Mouse (Mus musculus) naive thymus-derived CD4-positive, alpha-beta T cell, adult 2 months (primary cell): ENCODE measurements around the gene Cnnm1.

Source experiments
- DNase-seq: peaks from one replicate; pipeline ENCODE4 v3.0.0-alpha.2; 2011; ENCODE audit warnings: low read depth

The Cnnm1 gene

GRCm38 (mm10) chr19:43511621-43512620 lies 71.7 kb downstream of the Cnnm1 start:
- DNase-seq = no peak

- DNase-seq = no peak
Observed at GRCm38 (mm10) chr19:43513874-43514273, 73.6 kb downstream of the Cnnm1 start.

DNA sequence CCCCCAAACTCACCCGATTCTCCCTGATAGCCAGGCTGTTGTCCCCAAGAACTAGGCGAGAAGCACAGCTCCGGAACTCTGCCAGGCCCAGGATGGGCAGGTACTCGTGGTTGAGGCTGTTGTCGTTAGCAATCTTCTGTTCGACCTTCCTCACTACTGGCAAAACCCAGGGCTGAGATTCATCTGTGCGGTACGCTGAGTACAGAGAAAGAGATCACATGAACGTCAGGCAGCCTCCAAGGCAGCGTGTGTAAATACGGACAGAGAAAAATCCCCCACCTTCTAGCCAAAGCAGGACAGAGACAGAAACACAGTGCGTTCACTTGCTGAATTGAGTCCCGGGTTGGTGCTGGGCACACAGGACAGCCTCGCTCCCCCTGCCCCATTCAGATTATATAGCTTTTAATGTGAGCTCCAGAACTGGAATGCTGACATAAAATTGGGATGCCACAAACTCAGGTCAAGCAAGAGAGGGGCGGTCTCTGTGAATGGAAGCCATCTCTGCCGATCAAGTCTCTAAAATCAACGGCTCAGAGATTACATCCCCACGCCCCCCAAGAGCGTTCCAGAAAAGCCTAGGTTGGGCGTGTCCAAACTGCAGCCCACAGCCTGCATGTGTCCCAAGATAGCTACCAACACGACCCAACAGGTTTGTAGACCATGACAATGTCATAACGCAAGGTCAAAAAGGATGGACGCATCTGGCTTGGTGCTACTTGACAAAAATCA lies 75.6 kb downstream of the Cnnm1 start:
- DNase-seq = no peak

DNA sequence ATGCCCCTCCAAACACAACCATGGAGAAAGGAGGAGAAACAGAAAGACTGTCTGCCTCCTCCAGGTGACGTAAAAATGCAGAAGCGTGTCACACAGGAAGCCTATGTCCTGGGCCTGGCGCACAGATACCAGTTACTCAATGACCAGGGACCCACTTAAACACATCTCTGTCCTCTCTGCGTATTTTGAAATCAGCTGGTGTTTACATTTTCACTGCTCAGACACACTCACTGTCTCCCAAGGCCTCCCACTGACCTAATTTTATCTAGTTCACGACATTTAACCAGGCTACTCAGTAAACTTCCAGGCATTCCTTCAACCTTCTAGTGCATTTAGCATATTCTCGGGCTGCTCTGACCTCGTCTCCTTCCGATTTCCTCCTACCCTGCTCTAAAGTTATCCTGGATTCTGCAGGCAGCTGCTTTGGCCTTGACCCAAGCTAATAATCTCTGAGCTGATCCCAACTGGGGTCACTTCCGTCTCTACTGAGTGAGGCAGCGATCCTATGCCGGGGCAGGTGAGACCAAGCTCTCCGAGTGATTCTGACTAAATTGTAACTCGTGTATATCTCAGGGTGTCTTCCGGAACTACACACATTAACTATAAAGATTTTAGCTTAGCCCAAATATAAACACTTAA lies 76.3 kb downstream of the Cnnm1 start:
- no peak for DNase-seq

DNA sequence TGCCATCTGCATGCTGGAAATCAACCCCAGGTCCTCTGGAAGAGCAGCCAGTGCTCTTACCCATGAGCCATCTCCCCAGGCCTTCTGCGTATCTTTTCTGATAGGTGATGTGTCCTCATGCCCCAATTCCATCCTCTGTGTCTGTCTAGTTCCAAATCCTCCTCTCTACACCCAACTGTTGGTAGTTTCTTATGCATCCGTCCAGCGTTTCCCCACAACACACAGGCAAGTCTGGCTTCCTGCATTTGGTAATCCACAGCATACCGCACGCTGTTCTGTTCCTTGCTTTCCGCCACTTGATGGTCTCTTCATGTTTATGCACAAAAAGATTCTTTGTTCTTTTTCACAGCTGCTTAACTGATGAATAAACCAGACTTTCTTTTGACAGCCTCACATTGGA lies 77.1 kb downstream of the Cnnm1 start:
- DNase-seq = no peak

GRCm38 (mm10) chr19:43517808-43518207 lies 77.6 kb downstream of the Cnnm1 start:
- DNase-seq = no peak

DNA sequence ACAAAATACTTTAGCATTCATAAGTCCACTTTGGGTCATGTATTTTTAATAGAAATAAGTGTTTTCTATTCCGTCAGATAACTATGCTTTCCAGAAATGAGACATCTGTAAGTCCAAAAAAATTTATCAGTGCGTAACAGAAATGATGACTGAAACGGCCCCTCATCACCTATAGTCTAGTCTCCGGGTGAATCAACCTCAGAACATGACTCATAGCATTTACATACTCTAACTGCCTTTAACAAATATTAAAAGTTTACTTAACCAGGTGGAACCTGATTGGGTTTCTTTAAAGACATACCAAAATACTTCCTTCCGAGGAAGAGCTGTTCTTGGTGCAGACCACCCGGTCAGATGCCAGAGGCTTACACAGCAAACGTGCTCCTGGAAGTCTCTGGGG lies 78.0 kb downstream of the Cnnm1 start:
- DNase-seq = no peak

DNA sequence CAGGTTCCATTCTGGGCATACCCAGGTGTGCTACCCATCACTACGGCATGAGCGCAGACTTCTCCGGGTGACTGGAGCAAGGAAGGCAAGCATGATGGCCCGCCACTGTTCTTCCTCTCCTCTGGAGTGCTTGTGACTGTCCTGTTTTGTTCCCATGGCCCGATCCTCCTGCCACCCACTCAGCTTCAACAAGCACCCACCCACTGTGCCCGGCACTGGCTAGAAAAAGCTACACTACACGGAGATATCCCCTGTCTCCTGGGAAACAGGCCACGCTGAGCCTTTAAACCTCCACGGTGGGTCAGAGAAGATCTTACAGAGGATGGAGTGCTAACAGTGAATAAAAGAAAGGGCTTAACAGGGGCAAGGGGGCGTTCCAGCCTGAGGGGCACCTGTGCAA lies 79.0 kb downstream of the Cnnm1 start:
- DNase-seq = no peak

DNA sequence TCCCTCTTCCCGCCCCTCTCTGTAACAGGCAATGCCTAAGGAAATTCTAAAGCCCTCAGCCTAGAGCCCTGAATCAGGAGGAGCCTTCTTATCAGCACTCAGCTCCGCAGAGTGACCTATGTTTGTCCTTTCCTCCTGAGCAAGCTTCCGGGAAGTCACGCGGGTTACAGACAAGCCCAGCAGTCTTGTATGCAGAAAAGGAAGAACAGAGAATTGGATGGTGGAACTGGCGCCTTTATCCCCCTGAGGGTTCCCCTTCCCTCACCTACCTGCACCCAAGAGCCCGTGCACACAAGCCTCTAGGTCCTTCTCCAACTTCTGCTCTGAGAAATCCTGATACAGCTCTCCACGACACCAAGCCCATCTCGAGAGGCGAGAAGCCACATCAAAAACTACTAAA lies 80.2 kb downstream of the Cnnm1 start:
- DNase-seq = peak; percentile 58

DNA sequence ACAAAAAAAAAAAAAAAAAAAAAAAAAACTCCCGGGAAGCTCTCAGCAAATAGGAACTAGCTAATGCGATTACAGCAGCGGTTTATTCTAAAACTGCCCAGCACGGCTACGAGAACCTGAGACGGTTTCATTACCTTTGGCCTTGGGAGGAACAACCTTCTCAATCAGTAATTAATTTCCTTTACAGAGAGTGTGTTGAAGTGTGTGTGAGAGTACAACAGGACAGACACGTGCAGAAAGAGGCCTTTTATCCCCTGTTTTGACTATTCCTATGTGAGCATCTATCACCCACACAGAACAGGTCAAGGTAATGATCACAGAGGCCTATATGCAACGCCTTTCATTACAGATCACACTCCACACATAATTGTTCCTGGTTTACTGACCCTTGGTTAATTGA lies 81.1 kb downstream of the Cnnm1 start:
- DNase-seq = no peak

DNA sequence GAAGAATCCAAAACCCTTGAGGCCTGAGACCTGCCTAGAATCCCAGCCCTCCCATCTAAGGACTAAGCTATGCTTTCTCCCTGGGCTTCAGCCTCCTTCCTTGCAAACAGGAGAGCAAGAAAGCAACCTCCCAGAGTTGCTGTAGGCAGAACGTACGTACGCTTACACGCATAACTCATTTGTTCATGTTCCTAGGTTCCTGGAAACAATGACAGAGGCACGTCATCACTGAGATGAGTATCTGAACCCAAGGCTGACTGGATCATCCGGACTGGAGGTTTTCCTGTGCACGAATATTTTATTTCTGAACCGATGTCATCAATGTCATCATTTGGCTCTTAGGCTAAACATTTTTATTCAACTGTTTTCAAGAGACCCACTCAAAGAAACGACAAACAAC lies 81.8 kb downstream of the Cnnm1 start:
- peak; percentile 33 for DNase-seq

DNA sequence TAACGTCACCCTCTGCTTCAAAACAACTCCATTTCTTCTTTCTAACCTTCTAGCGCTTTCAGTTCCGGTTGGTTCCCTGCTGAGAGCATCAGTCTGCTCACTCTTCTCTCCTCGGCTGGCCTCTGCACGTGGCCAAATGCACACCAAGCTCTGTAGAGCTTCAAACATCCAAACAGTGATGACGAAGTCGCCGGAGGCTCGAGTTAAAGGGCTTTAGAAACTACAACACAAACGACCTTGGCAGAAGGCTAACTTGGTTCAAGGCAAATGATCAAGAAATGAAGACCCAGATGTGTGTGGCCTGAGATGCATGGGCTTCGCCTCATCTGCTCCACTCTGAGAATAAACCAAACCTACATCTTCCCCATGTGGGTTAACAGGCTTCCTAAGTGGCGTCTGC lies 83.3 kb downstream of the Cnnm1 start:
- peak; percentile 88 for DNase-seq

GRCm38 (mm10) chr19:43524187-43525103 lies 84.2 kb downstream of the Cnnm1 start, which contains the start of gene Got1:
Gene Got1, minus strand, starts transcription at chr19:43524605.
- DNase-seq = peak; percentile 97

- DNase-seq = no peak
Observed at GRCm38 (mm10) chr19:43525104-43525482, 84.9 kb downstream of the Cnnm1 start.

DNA sequence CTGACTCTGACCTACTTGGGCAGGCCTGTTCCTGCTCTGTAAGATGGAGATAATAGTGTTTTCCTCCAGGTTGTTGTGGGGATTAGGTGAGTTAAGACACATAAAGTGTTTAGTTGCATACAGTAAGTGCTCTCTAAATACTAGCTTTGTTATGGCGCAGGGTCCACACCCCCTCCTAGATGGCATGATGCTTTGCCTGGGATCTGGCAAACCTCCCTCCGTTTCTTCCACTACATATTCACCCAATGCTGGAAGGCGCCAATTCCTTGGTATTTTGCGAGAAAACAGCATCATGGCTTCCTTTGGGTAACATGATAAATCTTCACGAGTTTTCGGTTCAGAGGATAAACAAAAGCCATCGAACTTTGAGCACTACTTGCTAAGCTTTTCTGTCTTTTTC lies 85.3 kb downstream of the Cnnm1 start:
- no peak for DNase-seq

- no peak for DNase-seq
Observed at GRCm38 (mm10) chr19:43526025-43526424, 85.8 kb downstream of the Cnnm1 start.

DNA sequence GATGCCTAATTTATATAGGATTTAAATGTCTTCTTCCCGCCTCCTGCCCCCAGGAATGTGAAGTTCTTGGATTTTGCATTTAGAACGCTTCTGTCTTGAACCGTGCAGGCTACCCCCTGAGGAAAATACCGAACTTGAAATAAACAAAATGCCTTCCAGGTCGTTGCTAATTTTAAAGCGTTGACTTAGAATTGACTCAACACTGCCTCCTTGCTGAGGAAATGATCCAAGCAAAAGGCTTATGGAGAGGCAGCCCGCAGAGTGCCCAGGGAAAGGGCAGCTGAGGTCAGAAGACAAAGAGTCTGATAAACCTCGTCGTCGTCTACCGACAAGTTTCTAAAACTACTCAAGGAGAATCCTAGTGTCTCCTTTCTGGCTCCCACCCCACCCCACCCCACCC lies 86.9 kb downstream of the Cnnm1 start:
- DNase-seq = peak; percentile 31

GRCm38 (mm10) chr19:43528056-43528587 lies 87.9 kb downstream of the Cnnm1 start:
- DNase-seq = no peak

GRCm38 (mm10) chr19:43530197-43530770 lies 90.0 kb downstream of the Cnnm1 start:
- peak; percentile 86 for DNase-seq

DNA sequence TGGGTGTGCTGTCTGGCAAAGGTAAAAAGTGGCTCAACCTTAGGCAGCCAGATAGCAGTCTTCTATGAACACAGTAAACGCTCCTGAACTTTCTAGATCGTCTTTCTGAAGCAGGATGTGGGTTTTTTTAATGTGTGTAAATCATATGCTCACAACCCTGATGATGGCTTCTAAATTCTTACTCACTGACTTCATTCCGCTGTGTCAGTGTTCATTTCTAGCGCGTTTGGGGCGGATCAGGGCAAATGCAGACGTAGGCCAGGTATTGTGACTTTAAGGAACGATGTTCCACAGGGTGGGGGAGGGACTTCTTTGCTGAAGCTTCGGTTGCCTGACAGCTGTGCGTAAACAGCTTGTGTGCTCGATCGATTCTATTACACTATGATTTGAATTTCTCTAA lies 90.7 kb downstream of the Cnnm1 start:
- DNase-seq = peak; percentile 94

- no peak for DNase-seq
Observed at GRCm38 (mm10) chr19:43535372-43535771, 95.1 kb downstream of the Cnnm1 start.
